Mouse (Mus musculus) embryonic facial prominence, embryonic 14.5 days (tissue): ENCODE measurements at regions not wholly inside any gene's neighbourhood (a gene's known extent, or its start where the extent isn't known, plus 50 kb on each side); places are given as distances from the start of the nearest gene placed in this dataset. TPM values are rescaled to one million over a fixed set of nuclear protein-coding genes. Genes with fewer than 3 reads are reported as not detected.

Source experiments
- microRNA-seq: library from miRNA; unstranded; fragments of <30 nt; microRNA quantifications from one replicate; pipeline ENCODE4, GENCODE M21; 2016; ENCODE audit warnings: borderline number of aligned reads

Small RNAs in the stretch of these regions (microRNA-seq; reads per million reads assigned to microRNA genes)
- gene Mir133a-2 = not detected
- 1.2 reads per million for gene Mir1a-1
